Mouse (Mus musculus): ENCODE measurements around the gene Catsper2.

- TF ChIP-seq POLR2A (IDR thresholded peaks at IDR 0.05; ENCODE audit: borderline replicate concordance, extremely low read depth, insufficient read depth, insufficient read length, poor library complexity, severe bottlenecking) (no peak), CTCF (IDR thresholded peaks at IDR 0.05; ENCODE audit: borderline replicate concordance, extremely low read depth, insufficient read depth, insufficient read length) (no peak)
These were observed 60.4 kb downstream of the Catsper2 start for GRCm38 (mm10) chr2:121353156-121353555.
